In the genomic region with DNA sequence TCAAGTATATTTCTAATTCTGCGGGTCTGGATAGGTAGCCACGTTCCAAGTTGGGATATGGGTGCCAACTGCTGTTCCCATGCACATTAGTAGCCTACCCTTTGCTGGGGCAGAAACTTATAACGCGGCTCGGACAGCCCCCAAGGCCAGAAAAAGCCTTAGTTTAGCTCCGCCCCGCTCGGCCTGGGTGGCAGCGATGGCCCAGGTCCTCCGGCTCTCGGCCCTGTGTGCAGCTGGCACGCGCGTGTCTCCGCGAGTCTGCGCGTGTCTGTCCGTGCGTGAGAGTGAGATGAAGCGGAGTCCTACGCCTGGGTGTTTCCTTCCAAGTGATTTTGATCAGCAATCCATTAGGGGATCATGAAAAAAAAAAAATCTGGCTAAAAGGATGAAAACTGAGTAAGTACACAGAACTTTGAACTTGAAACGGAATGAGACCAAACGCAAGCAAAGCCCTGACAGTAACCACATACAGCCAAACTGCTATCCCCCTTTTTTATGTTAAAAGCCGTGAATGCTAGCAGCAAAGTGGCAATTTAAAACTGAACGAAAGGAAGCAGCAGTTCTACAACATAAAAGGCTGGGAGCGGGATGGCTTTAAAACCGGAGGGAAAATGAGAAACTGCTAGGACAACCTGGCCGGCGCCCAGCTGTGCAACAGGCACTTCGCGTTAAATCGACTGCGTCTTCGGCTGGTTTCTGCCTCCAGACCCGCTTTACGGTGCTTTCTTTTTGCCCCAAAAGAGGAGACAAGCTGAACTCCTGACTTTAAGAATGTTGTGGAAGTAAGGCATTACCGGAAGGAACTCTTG, we compare ENCODE assay signal across 7 mouse cellular contexts. TPM values are rescaled to one million over a fixed set of nuclear protein-coding genes. Genes with fewer than 3 reads are reported as not detected.
A peak's percentile ranks its signal among the peaks of the same experiment; 100 is the strongest.
DNase-seq lines count a peak whose midpoint lies in the region; ATAC-seq and TF ChIP-seq lines count a peak whose summit lies in the region.

Gene Cped1, plus strand, starts transcription at position 185 of the 809 bp plus-strand sequence.

- H3K4me1 ChIP-seq in ES-E14 (ENCODE audit: control insufficient read depth in 2 of 2, insufficient read depth in 2 of 2, low read length in 2 of 2, poor library complexity in 1 of 2): peaks cover 0 to 6% of the 10 kb centered on the region in 2 experiments; a peak in 2 of 4 replicates
- peaks cover 15% of the 10 kb centered on the region for H3K4me1 ChIP-seq in forebrain, embryonic 16.5 days (replicated peaks; ENCODE audit: control insufficient read depth, insufficient read depth, low read length)
- peaks cover 18% of the 10 kb centered on the region; the same call in 1 of the 2 replicates for H3K4me1 ChIP-seq in hindbrain, embryonic 10.5 days (replicated peaks)
- H3K4me1 ChIP-seq in limb, embryonic 14.5 days (ENCODE audit: control insufficient read depth, insufficient read depth, low read length): peaks cover 8% of the 10 kb centered on the region; the same call in 1 of the 2 replicates
- peaks cover 14% of the 10 kb centered on the region; the same call in 1 of the 2 replicates for H3K4me1 ChIP-seq in midbrain, embryonic 14.5 days (ENCODE audit: control insufficient read depth, insufficient read depth, low read length)
- H3K4me1 ChIP-seq in stomach, embryonic 14.5 days (ENCODE audit: control insufficient read depth, insufficient read depth, low read length): no peaks in the 10 kb centered on the region; the same call in 1 of the 2 replicates

- DNase-seq in ES-E14 (ENCODE audit: low read depth, low spot score): no peak
- peak; percentile 39 for DNase-seq in brain, adult 2 months (ENCODE audit: low read depth, low spot score)
- peak; percentile 68 for DNase-seq in hindbrain, embryonic 10.5 days (ENCODE audit: low spot score)
- peak; percentile 79 for DNase-seq in limb, embryonic 14.5 days (ENCODE audit: low spot score)
- DNase-seq in midbrain, embryonic 14.5 days: peak; percentile 67

- ATAC-seq in forebrain, embryonic 16.5 days: peak; percentile 84
- ATAC-seq in limb, embryonic 14.5 days (ENCODE audit: low FRiP score, low read depth): peak; percentile 33
- peak; percentile 61 for ATAC-seq in midbrain, embryonic 14.5 days (ENCODE audit: low FRiP score, low TSS enrichment)
- ATAC-seq in stomach, embryonic 14.5 days (ENCODE audit: insufficient number of reproducible peaks, insufficient read depth, low FRiP score, low read depth): peak; percentile 56

- peak within 1 kb of the TSS; percentile 11 to 32 for H3K4me3 ChIP-seq in ES-E14 (ENCODE audit: insufficient read depth in 1 of 2, low read depth in 1 of 2, low read length in 2 of 2, poor library complexity in 1 of 2, severe bottlenecking in 1 of 2)
- H3K4me3 ChIP-seq in forebrain, embryonic 16.5 days (replicated peaks; ENCODE audit: low read length): peak within 1 kb of the TSS; percentile 52
- peak within 1 kb of the TSS; percentile 56 for H3K4me3 ChIP-seq in hindbrain, embryonic 10.5 days
- H3K4me3 ChIP-seq in limb, embryonic 14.5 days (replicated peaks; ENCODE audit: low read length): peak within 1 kb of the TSS; percentile 60
- H3K4me3 ChIP-seq in midbrain, embryonic 14.5 days (replicated peaks; ENCODE audit: low read depth, low read length): peak within 1 kb of the TSS; percentile 41
- peak within 1 kb of the TSS; percentile 44 for H3K4me3 ChIP-seq in stomach, embryonic 14.5 days (ENCODE audit: low read depth, low read length)

- no peak within 1 kb of the TSS for H3K27ac ChIP-seq in ES-E14 (ENCODE audit: insufficient read depth, low read depth, low read length, poor library complexity, severe bottlenecking)
- no peak within 1 kb of the TSS for H3K27ac ChIP-seq in forebrain, embryonic 16.5 days (ENCODE audit: low read length)
- H3K27ac ChIP-seq in hindbrain, embryonic 10.5 days: peak within 1 kb of the TSS; percentile 41
- peak within 1 kb of the TSS; percentile 84 for H3K27ac ChIP-seq in limb, embryonic 14.5 days (replicated peaks; ENCODE audit: low read depth, low read length)
- no peak within 1 kb of the TSS for H3K27ac ChIP-seq in midbrain, embryonic 14.5 days (replicated peaks; ENCODE audit: low read depth, low read length)
- H3K27ac ChIP-seq in stomach, embryonic 14.5 days (ENCODE audit: low read length): peak within 1 kb of the TSS; percentile 74

- under 1% methylated on average over 38 of the region's 38 CpGs for WGBS in forebrain, embryonic 16.5 days
- under 1% methylated on average over 38 of the region's 38 CpGs for WGBS in hindbrain, embryonic 10.5 days
- under 1% methylated on average over 38 of the region's 38 CpGs for WGBS in limb, embryonic 14.5 days
- WGBS in midbrain, embryonic 14.5 days: under 1% methylated on average over 38 of the region's 38 CpGs
- under 1% methylated on average over 38 of the region's 38 CpGs for WGBS in stomach, embryonic 14.5 days

- no peaks in the 10 kb centered on the region for H3K36me3 ChIP-seq in ES-E14 (ENCODE audit: control insufficient read depth, insufficient read depth, low read length, poor library complexity, severe bottlenecking)
- no peaks in the 10 kb centered on the region for H3K36me3 ChIP-seq in forebrain, embryonic 16.5 days (ENCODE audit: control insufficient read depth, insufficient read depth)
- no peaks in the 10 kb centered on the region for H3K36me3 ChIP-seq in hindbrain, embryonic 10.5 days
- no peaks in the 10 kb centered on the region for H3K36me3 ChIP-seq in limb, embryonic 14.5 days (ENCODE audit: control insufficient read depth, insufficient read depth, low read length)
- H3K36me3 ChIP-seq in midbrain, embryonic 14.5 days (ENCODE audit: control insufficient read depth, insufficient read depth, low read length): no peaks in the 10 kb centered on the region
- no peaks in the 10 kb centered on the region for H3K36me3 ChIP-seq in stomach, embryonic 14.5 days (ENCODE audit: control insufficient read depth, insufficient read depth, low read length)

- H3K9me3 ChIP-seq in ES-E14 (ENCODE audit: control insufficient read depth, insufficient read depth, low read depth, low read length): no peaks in the 10 kb centered on the region
- H3K9me3 ChIP-seq in forebrain, embryonic 16.5 days (ENCODE audit: control insufficient read depth, low read length): no peaks in the 10 kb centered on the region
- H3K9me3 ChIP-seq in hindbrain, embryonic 10.5 days: no peaks in the 10 kb centered on the region
- no peaks in the 10 kb centered on the region for H3K9me3 ChIP-seq in limb, embryonic 14.5 days (ENCODE audit: control insufficient read depth, low read length)
- no peaks in the 10 kb centered on the region for H3K9me3 ChIP-seq in midbrain, embryonic 14.5 days (ENCODE audit: control insufficient read depth, low read length)
- H3K9me3 ChIP-seq in stomach, embryonic 14.5 days (ENCODE audit: control insufficient read depth, low read depth, low read length): no peaks in the 10 kb centered on the region

- H3K27me3 ChIP-seq in forebrain, embryonic 16.5 days (replicated peaks; ENCODE audit: control insufficient read depth, insufficient read depth, low read length): peaks cover 12% of the 10 kb centered on the region
- H3K27me3 ChIP-seq in hindbrain, embryonic 10.5 days (ENCODE audit: insufficient read depth, poor library complexity, severe bottlenecking): peaks cover 35% of the 10 kb centered on the region
- H3K27me3 ChIP-seq in limb, embryonic 14.5 days (ENCODE audit: control insufficient read depth, insufficient read depth, low read length): no peaks in the 10 kb centered on the region
- H3K27me3 ChIP-seq in midbrain, embryonic 14.5 days (ENCODE audit: control insufficient read depth, insufficient read depth, low read length): peaks cover 25% of the 10 kb centered on the region
- no peaks in the 10 kb centered on the region for H3K27me3 ChIP-seq in stomach, embryonic 14.5 days (ENCODE audit: control insufficient read depth, insufficient read depth, low read length)

- peak within 1 kb of the TSS; percentile 27; the same call in 1 of the 2 replicates for H3K9ac ChIP-seq in ES-E14 (ENCODE audit: insufficient read depth, low read depth, low read length, poor library complexity, severe bottlenecking)
- H3K9ac ChIP-seq in forebrain, embryonic 16.5 days (replicated peaks; ENCODE audit: low read depth, low read length): peak within 1 kb of the TSS; percentile 53
- H3K9ac ChIP-seq in limb, embryonic 14.5 days (ENCODE audit: low read depth, low read length, severe bottlenecking): peak within 1 kb of the TSS; percentile 84
- H3K9ac ChIP-seq in midbrain, embryonic 14.5 days (replicated peaks; ENCODE audit: low read length): peak within 1 kb of the TSS; percentile 34; the same call in 1 of the 2 replicates
- H3K9ac ChIP-seq in stomach, embryonic 14.5 days (replicated peaks; ENCODE audit: low read depth, low read length): peak within 1 kb of the TSS; percentile 36

- H3K4me2 ChIP-seq in forebrain, embryonic 16.5 days (ENCODE audit: low read length): peak within 1 kb of the TSS; percentile 98
- peak within 1 kb of the TSS; percentile 67 for H3K4me2 ChIP-seq in limb, embryonic 14.5 days (replicated peaks; ENCODE audit: low read depth, low read length, severe bottlenecking)
- peak within 1 kb of the TSS; percentile 95 for H3K4me2 ChIP-seq in midbrain, embryonic 14.5 days (ENCODE audit: low read length)
- H3K4me2 ChIP-seq in stomach, embryonic 14.5 days (replicated peaks; ENCODE audit: low read depth, low read length): peak within 1 kb of the TSS; percentile 75

- peak; percentile 79; the same call in 1 of the 2 replicates for TF ChIP-seq POLR2A in limb, embryonic 14.5 days (IDR thresholded peaks at IDR 0.05; ENCODE audit: borderline replicate concordance, extremely low read depth, insufficient read depth, insufficient read length)

- in situ Hi-C loops in ES-E14 (cut with MboI; ENCODE audit: low sequenced_read_pairs in 2 of 2, unreplicated experiment in 2 of 2): no loop called here

TF ChIP-seq in ES-E14, 5 proteins besides CTCF, POLR2A, EP300 and RAD21:
- no peak for TF ChIP-seq ZC3H11A (IDR thresholded peaks at IDR 0.05; ENCODE audit: borderline replicate concordance, low read depth, low read length)
- no peak for TF ChIP-seq MAFK (IDR thresholded peaks at IDR 0.05; ENCODE audit: insufficient read depth, low read depth, low read length)
- no peak for TF ChIP-seq CHD2 (IDR thresholded peaks at IDR 0.05; ENCODE audit: low read depth, low read length)
- TF ChIP-seq ZNF384 (IDR thresholded peaks at IDR 0.05; ENCODE audit: low read depth, low read length): no peak
- no peak for TF ChIP-seq HCFC1 (IDR thresholded peaks at IDR 0.05; ENCODE audit: borderline replicate concordance, insufficient read depth, low read length)

RNA-seq across cellular contexts. Expression of gene Cped1, which starts in this region (rescaled TPM):
- total RNA-seq in ES-E14 (2012; rRNA removed): 0.31 and 0.32 TPM in 2 replicates
- polyA plus RNA-seq in forebrain, embryonic 16.5 days (2015; fragmentation: Nextera tagmentation; extraction: Ambion mirVana): 3.2 and 4.4 TPM in 2 replicates
- polyA plus RNA-seq in hindbrain, embryonic 10.5 days (2016; fragmentation: Nextera tagmentation; extraction: Ambion mirVana): 13.7 and 15.7 TPM in 2 replicates
- 29.2 and 31.0 TPM in 2 replicates for polyA plus RNA-seq in limb, embryonic 14.5 days (2012; rRNA removed)
- polyA plus RNA-seq in limb, embryonic 14.5 days (2014; fragmentation: Nextera tagmentation; extraction: Ambion mirVana): 44.3 and 55.7 TPM in 2 replicates
- 0.46 and 4.9 TPM in 2 replicates for polyA plus RNA-seq in midbrain, embryonic 14.5 days (2014; fragmentation: Nextera tagmentation; extraction: Ambion mirVana)
- polyA plus RNA-seq in stomach, embryonic 14.5 days (2014; fragmentation: Nextera tagmentation; extraction: Ambion mirVana): 43.6 and 47.2 TPM in 2 replicates

Comparison
In these comparisons a context has a peak if more than half of its experiments do, and no peak if none do; other contexts are left out.
1. H3K27ac ChIP-seq: peak in hindbrain, embryonic 10.5 days (single experiment), limb, embryonic 14.5 days (single experiment) and stomach, embryonic 14.5 days (single experiment); none in ES-E14 (single experiment), forebrain, embryonic 16.5 days (single experiment) and midbrain, embryonic 14.5 days (single experiment).
2. H3K9ac ChIP-seq: peak in every context shown above with its lines; median percentile 84 in limb, embryonic 14.5 days; 53 in forebrain, embryonic 16.5 days; 36 in stomach, embryonic 14.5 days; 34 in midbrain, embryonic 14.5 days; 27 in ES-E14.
3. ATAC-seq: peak in every context shown above with its lines; median percentile 84 in forebrain, embryonic 16.5 days; 61 in midbrain, embryonic 14.5 days; 56 in stomach, embryonic 14.5 days; 33 in limb, embryonic 14.5 days.
4. Peak in every context shown above with its lines, with median percentiles within 50 percentile points of each other: H3K4me3 ChIP-seq and H3K4me2 ChIP-seq.